Mouse (Mus musculus): ENCODE data around the gene Fkbp10.

DNA sequence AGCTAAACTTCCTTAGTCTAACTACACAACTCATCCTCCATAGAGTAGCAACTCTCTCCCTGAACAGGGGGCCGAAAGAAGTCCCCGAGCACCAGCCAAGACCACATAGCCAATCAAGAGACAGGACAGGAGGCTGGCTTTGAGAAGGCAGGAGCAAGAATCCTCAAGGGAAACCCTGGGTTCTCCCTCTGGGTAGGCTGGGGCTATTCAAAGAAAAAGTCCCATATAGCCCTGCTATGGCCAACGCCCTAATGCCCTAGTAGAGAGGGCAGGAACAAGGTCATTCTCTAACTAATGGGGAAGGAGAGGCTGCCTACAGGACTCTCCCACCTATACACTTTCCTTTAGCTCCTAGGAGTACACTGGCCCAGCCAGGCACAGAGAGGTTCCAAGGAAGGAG lies 30.5 kb upstream of the Fkbp10 start:
- no peak for TF ChIP-seq CTCF (IDR thresholded peaks at IDR 0.05; ENCODE audit: borderline replicate concordance, insufficient read depth, low read depth, low read length)
- no peak for TF ChIP-seq POLR2A (IDR thresholded peaks at IDR 0.05; ENCODE audit: borderline replicate concordance, insufficient read depth, low read length)

All from cerebellum, adult 2 months (tissue).